Mouse (Mus musculus) left cerebral cortex, adult 2 months (tissue): ENCODE measurements around the gene Tbc1d23. TPM values are rescaled to one million over a fixed set of nuclear protein-coding genes. Genes with fewer than 3 reads are reported as not detected.

Experiments
- DNase-seq, 2 experiments: peaks; one replicate each; pipeline ENCODE4 v3.0.0; 2021 to 2022; ENCODE audit warnings: low spot score in 2 of 2, mixed read lengths in 1 of 2; ENCODE audit errors: extremely low spot score in 1 of 2
- H3K27ac ChIP-seq: fragments of 200-600 bp; 2 replicates; pipeline ENCODE4 v1.8.1; 2022
- H3K4me3 ChIP-seq: fragments of 200-600 bp; 2 replicates; pipeline ENCODE4 v1.8.1; 2022
- CTCF ChIP-seq: fragments of 200-600 bp; IDR thresholded peaks from 2 replicates; pipeline ENCODE4 v1.8.1; 2022; ENCODE audit warnings: antibody characterized with exemption, mild to moderate bottlenecking, moderate library complexity
- intact Hi-C: fragments of 180-260 bp; cut with DNase I; formaldehyde crosslinking; loops from one replicate; pipeline ENCODE4 v1.15.1; 2025
- long read RNA-seq, 2 experiments: library from polyadenylated mRNA; stranded (forward); transcript quantifications; one replicate each; pipeline ENCODE4 v2.0.0; 2021; ENCODE audit warnings: borderline mapping rate in 2 of 2
- total RNA-seq, 2 experiments: library from RNA; stranded (reverse); gene quantifications; 2 replicates each; pipeline ENCODE4 v1.2.3; 2021

Tbc1d23 gene
- 10 to 100 TPM; 45.0 to 46.1 TPM for total RNA-seq
- long read RNA-seq, experiment 1, transcript Tbc1d23-201 (18 exons, 3,690 nt) = minor isoform, 6 of 50 reads
- long read RNA-seq, experiment 1, transcript Tbc1d23-203 (19 exons, 3,112 nt) = major isoform, 22 of 50 reads
- long read RNA-seq, experiment 1, partial matches to known transcripts = 4 of 50 reads
- long read RNA-seq, experiment 1, other reads (novel, unspliced or antisense) = 18 of 50 reads
- long read RNA-seq, experiment 2, transcript Tbc1d23-203 (19 exons, 3,112 nt) = major isoform, 15 of 29 reads
- long read RNA-seq, experiment 2, partial matches to known transcripts = 3 of 29 reads
- long read RNA-seq, experiment 2, other reads (novel, unspliced or antisense) = 8 of 29 reads

DNA sequence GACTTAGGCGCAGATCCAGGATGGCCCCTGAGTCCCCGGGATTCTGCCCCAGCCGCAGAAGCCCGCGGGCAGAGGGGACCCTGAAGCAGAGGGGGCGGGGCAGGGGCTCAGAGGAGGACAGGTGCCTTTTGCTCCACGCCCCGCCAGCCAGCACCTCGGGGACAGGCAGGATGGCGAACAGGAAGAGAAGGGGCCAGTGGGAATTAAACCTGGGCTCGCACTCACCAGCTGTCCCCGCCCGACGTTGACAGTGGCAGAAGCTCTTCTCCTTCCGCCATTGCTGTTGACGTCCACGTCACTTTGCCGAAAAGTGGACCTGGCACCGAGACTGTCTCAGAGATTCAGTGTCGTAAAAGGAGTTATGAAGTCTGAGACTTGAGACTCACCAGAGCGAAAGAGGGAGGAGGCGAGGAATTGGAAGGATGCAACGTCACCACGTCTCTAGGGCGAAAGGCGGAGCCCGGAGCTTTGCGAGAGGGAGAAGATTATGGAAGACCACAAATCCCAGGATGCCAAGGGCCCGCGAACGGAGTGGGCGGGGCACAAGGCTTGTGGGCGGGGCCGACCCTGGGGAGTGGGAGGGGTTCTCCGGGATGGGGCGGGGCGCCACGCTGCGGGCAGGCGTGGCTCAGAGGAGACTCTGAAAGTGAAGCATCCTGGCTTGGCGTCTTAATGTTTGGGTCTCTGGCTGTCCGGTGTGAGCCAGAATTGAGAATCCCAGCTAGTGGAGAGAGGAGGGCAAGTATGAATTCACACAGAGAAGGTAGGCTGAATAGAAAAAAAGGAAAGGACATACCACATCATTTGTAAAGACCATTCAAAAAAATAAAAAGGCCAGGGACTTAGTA, at the start of gene Tbc1d23:
Tbc1d23 (minus strand) TSS at position 416 of the 848 bp plus-strand sequence.
- intact Hi-C loops = loop anchor here (1.0 kb wide), 1 partner anchor 110 kb away; the partner anchor contains the start of gene Tomm70a
- no peak for TF ChIP-seq CTCF

DNA sequence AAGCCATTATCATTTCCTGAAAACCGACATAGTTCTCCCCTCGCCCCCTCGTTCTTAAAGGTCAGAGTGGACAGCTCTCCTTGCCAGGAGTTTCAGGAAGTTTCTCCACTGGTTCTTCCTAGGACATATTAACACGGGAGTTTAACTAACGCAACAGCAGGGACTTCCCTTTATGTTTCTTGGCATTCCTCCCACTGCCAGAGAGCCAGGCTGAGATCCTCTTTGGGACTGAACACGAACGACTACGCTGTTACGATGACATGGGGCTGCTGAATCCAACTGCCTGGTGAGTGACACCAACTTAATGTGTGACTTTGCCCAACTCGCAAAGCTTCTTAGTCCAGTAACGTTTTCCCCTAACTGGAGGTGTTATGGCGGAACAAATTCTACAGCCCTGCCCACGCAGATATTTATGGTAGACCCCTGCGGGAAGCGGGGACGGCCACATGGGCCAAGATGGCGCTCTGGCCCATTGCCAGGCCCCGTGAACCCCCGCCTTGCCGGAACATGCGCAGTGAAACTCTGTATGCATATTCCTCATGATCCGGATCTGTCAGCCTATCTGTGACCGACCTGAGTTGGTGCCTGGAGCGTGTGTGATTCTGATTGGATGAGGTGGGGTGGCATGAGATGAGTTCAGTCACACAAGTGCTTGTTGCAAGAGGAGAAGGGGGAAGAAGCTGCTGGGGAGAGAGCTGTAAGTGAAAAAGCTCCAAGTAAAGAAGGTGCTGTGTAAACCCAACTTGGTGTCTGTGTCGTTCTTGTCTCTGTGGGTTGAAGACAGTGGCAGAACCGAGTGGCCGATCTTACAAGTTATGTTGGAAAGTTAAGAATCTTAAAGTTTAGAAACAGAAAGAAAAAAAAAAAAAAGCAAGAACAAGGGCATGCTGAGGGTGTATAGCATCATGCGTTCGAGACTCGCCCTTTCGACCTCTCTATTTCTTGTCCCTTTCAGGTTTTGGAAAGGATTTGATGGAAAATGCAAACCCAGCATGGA, 49.2 kb upstream of the Tbc1d23 start:
- no peak overlapping the region for H3K27ac ChIP-seq
- peak in 1 of 2 experiments; percentile 13 for DNase-seq
- intact Hi-C loops = no loop called here
- H3K4me3 ChIP-seq = 0 out of 2 replicates have a peak overlapping the region, but pooled peaks have one; percentile 1
- no peak for TF ChIP-seq CTCF

More for the DNA sequence above, at the start of gene Tbc1d23:
- Histone ChIP-seq H3K4me3 (peak within 1 kb of the TSS; percentile 95), H3K27ac (peak within 1 kb of the TSS; percentile 81)
- peak; percentile 96 for DNase-seq

DNA sequence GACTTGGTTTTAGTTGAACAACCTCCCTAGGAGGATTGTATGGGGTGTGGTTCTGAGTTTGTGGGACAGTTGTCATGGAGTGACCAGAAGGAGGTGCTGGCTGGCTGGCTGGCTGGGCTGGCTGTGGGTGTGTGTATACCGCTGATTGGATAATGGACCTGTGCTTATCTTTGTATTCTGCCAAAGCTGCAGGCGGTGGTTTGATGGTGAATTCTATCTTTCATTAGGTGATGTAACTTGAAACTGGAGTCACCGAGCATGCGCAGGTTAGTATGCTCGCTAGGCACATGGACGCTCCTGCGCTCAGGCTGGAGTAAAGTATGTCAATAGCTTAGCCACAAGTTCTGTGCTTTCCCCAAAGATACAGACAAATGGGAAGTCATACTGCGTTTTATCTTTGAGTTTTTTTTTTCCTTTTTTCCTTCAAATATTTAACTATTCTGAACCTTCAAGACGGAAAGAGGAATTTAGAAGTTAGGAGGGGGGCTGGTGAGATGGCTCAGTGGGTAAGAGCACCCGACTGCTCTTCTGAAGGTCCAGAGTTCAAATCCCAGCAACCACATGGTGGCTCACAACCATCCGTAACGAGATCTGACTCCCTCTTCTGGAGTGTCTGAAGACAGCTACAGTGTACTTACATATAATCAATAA, 47.8 kb upstream of the Tbc1d23 start:
- DNase-seq = no peak
- H3K27ac ChIP-seq = no peak overlapping the region
- TF ChIP-seq CTCF = no peak
- H3K4me3 ChIP-seq = no peak overlapping the region
- intact Hi-C loops = no loop called here

DNA sequence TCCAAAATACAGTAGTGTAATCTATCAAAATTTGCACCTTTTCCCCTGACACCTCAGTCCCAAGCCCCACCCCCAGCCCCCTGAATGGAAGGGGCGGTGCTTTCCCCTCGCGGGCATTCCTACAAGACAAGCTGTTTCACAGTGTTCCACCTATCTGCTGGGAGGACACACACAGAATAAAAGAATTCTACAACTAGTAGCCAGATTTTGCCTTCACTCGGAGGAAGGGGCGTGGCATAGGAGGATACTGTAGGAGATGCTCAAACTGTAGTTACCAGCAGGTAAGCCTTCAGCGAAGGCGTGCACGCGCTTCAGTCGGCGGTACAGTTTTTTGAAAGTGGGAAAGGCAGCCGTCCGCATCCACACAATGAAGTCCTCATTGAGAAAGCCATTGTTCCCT, 38.4 kb upstream of the Tbc1d23 start:
- TF ChIP-seq CTCF = no peak
- no peak for DNase-seq
- no peak overlapping the region for H3K4me3 ChIP-seq
- intact Hi-C loops = no loop called here
- H3K27ac ChIP-seq = no peak overlapping the region

DNA sequence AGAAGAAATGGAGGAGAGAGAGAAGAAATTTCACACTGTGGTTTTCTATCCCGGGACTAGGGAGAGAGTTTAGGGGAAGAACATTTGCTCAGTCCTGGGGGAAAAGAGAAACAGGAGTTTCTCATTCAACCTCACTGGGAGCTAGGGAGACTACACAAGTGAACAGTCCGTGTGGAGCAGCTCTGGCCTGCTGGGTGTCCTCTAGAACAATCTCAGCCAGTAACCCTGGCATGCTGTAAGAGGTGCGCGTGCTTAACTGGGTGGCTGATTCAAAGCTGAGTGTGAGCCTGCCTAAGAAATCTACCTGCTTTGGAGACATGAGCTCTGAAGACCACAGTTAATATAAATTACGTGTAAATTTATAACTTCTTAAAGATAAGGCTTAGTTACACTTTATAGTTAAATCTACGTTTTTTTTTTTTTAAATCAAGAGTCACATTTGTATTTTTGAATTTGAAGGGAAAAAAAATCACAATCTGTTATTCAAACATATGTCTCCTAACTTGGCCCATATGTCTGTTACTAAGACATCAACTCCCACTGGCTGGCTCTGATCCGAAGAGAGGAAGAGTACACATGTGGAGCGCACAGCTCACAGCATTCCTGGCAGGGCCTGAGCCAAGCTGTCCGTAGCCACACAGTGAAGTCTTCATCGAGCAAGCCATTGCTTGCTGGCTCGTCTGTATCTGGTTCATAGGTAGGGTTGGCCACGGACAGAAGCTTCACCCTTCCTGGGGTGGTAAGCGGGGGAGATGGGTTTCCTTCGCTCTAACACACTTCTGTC, 36.9 kb upstream of the Tbc1d23 start:
- DNase-seq = peak; percentile 45 to 57
- TF ChIP-seq CTCF = no peak
- H3K4me3 ChIP-seq = no peak overlapping the region
- intact Hi-C loops = loop anchor here (1.0 kb wide), 2 partner anchors 37 to 122 kb away; no protein-coding TSS in a partner anchor
- no peak overlapping the region; the same call in 1 of the 2 replicates for H3K27ac ChIP-seq

DNA sequence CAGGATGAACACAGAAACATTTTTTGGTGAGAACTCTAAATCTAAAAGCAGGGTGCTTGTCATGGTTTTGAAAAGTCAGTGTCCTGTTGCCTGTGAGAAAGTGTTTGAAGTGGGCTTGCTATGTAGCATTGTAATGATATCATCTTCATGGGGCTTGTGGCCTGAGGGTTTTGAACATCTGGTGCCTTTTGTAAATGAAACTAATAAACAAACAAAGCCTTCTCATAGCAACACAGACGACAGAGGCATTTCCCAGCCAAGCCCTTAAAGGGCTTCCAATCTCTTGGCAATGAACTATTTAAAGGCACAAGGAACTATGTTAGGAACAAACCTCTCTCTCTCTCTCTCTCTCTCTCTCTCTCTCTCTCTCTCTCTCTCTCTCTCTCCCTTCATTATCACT, 35.8 kb upstream of the Tbc1d23 start:
- no peak for TF ChIP-seq CTCF
- H3K27ac ChIP-seq = no peak overlapping the region
- intact Hi-C loops = no loop called here
- H3K4me3 ChIP-seq = no peak overlapping the region
- no peak for DNase-seq

DNA sequence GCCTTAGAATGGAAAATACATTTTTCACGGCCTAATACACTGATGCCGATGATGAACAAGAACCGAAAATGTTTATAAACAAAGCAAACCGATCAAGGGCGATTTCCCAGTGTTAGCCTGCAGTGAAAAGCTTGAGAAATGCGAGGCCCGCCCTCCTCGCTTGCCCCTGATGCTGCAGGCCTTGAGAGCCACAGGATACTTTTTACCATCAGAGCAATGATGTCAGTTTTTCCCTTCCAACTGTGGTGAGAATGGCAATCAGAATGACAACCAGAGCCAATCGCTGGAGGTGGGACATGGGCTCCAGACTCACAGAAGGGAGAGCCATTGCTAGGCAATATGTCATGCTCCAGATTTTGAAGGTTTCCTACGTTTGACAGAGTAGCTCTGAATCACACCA, 28.8 kb upstream of the Tbc1d23 start:
- intact Hi-C loops = no loop called here
- no peak for DNase-seq
- TF ChIP-seq CTCF = no peak
- Histone ChIP-seq H3K4me3 (no peak overlapping the region), H3K27ac (no peak overlapping the region)

DNA sequence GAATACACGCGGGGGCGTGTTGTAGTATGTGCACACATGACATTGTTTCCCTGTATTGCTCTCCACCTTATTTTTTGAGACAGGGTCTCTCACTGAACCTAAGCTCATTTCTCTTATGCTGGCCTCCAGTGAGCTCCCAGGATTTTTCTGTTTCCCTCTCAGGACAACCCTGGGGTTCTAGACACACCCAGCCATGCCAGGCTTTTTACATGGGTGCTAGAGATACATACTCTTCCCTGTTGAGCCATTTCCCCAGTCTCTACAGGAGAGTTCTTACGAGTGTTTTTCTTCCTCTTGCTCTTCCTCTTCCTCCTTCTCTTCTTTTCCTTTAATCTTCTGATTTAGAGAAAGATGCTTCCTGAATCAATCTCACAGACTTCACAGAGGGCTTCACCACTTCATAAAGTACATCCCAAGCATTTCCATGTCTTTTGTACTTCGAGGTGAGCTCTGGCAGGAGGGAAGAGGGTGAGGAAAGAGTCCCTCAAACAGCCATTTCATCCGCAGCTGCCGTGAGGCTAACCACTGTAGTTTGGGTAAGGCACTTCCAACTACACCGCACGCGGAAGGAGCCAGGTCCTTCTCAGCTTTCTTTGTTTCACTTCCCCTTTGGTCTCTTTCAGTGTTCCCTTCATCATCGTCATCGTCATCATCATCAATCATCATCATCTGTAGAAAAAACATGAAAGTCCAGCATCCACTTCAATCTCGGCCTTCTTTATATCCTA, 28.2 kb upstream of the Tbc1d23 start:
- intact Hi-C loops = no loop called here
- no peak for DNase-seq
- Histone ChIP-seq H3K27ac (no peak overlapping the region), H3K4me3 (no peak overlapping the region)
- TF ChIP-seq CTCF = no peak

DNA sequence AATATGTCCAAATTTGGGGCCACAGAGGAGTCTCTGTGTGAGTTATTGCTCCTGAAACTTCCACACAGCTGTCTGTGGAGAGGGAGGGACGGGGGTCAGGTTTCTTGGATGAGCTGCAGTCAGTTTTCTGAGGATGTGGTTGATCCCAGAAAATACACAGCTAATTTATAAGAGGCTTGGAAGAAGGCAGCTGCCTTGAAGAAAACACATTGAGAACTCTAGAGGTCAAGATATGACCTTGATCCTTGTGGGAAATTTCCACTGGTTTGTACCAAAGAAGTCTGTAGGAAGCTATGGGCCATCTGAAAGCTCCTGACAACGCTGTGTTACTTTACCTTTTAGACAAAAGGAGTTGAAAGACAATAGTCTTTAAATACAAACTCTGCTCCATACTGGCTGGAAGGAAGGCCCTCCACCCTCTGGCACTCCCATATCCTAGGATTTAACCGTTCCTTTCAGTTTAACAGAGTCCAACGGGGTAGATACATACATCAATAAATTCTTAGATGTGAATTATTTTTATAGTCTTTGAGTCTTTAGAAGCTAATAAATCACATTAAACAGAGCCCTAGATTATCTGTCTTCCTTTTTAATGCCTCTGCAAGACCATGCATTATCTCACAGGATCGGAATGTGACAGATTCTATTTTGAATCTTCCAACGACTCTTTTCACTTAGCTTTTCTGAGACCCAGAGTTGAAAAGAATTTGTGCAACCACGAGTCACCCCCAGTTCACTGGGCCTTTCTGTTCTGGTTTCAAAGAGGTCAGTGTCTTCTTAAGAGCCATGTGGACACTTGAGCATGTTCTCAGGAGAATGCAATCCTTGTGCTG, 20.5 kb upstream of the Tbc1d23 start:
- TF ChIP-seq CTCF = no peak
- no peak for DNase-seq
- Histone ChIP-seq H3K4me3 (no peak overlapping the region), H3K27ac (no peak overlapping the region)
- intact Hi-C loops = no loop called here
